Mouse (Mus musculus) embryonic fibroblast, embryonic 13.5 days (primary cell): ENCODE measurements at regions not wholly inside any gene's neighbourhood (a gene's known extent, or its start where the extent isn't known, plus 50 kb on each side); places are given as distances from the start of the nearest gene placed in this dataset.

ENCODE experiments used
- CTCF ChIP-seq: IDR thresholded peaks from 2 replicates; pipeline ENCODE4 v1.5.1; 2011; ENCODE audit warnings: mild to moderate bottlenecking, control low read depth, low read length, moderate library complexity, borderline replicate concordance; ENCODE audit not compliant: insufficient read depth
- POLR2A ChIP-seq: IDR thresholded peaks from 2 replicates; pipeline ENCODE4 v1.6.1; 2011; ENCODE audit warnings: low read depth, mild to moderate bottlenecking, control low read depth, low read length, moderate library complexity

DNA sequence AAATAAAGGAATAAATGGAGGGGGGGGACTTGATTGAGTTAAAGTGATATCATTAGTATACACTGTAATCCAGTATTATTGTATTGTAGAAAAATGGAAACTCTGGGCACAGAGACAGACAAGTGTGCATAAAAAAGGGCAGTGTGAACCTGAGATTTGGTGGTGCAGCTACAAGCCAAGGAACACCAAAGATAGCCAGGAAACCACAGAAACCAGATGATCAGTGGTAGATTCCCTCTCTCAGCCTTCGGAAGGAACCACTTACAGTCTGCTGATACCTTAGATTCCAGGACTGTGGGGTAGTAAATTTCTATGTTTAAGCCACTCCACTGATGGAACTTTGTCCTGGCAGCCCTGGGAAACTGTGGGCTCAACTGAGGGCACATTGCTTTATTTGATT lies 97.1 kb downstream of the Phlda1 start:
- TF ChIP-seq CTCF: no peak
- no peak for TF ChIP-seq POLR2A
